Comparison of ENCODE assay signal across 1 mouse cellular context in genomic region chr2:103941085-103941484, GRCm38 (mm10).
TF ChIP-seq lines count a peak whose summit lies in the region.

No protein-coding gene starts in this region.

TF ChIP-seq in CH12.LX, 34 proteins besides CTCF, POLR2A, EP300 and RAD21 (continued from another document):
- TF ChIP-seq MAX (IDR thresholded peaks at IDR 0.05; ENCODE audit: low read length) (peak; percentile 54), MAFK (IDR thresholded peaks at IDR 0.05; ENCODE audit: insufficient replicate concordance, low read length) (no peak), NRF1 (IDR thresholded peaks at IDR 0.05; ENCODE audit: low read depth, low read length) (no peak), ZKSCAN1 (IDR thresholded peaks at IDR 0.05; ENCODE audit: borderline replicate concordance, low read depth, low read length) (no peak), KAT2A (IDR thresholded peaks at IDR 0.05; ENCODE audit: insufficient replicate concordance, low read length) (no peak), UBTF (IDR thresholded peaks at IDR 0.05; ENCODE audit: low read depth, low read length) (no peak), USF1 (IDR thresholded peaks at IDR 0.05; ENCODE audit: low read depth, low read length) (no peak), MYC (IDR thresholded peaks at IDR 0.05; ENCODE audit: low read depth, low read length) (peak; percentile 67; the same call in 1 of the 2 replicates)
